Mouse (Mus musculus): ENCODE data around the gene Duox1.

GRCm38 (mm10) chr2:122345106-122345893 lies 29.8 kb downstream of the Duox1 start:
- TF ChIP-seq POLR2A (IDR thresholded peaks at IDR 0.05; ENCODE audit: low read depth, low read length), result no peak
- no peak for TF ChIP-seq CTCF (IDR thresholded peaks at IDR 0.05; ENCODE audit: extremely low read depth, insufficient read length, insufficient replicate concordance, low read depth, low read length)

Measured in small intestine, adult 2 months (tissue).